Mouse (Mus musculus): ENCODE measurements at regions not wholly inside any gene's neighbourhood (a gene's known extent, or its start where the extent isn't known, plus 50 kb on each side); places are given as distances from the start of the nearest gene placed in this dataset.

DNA sequence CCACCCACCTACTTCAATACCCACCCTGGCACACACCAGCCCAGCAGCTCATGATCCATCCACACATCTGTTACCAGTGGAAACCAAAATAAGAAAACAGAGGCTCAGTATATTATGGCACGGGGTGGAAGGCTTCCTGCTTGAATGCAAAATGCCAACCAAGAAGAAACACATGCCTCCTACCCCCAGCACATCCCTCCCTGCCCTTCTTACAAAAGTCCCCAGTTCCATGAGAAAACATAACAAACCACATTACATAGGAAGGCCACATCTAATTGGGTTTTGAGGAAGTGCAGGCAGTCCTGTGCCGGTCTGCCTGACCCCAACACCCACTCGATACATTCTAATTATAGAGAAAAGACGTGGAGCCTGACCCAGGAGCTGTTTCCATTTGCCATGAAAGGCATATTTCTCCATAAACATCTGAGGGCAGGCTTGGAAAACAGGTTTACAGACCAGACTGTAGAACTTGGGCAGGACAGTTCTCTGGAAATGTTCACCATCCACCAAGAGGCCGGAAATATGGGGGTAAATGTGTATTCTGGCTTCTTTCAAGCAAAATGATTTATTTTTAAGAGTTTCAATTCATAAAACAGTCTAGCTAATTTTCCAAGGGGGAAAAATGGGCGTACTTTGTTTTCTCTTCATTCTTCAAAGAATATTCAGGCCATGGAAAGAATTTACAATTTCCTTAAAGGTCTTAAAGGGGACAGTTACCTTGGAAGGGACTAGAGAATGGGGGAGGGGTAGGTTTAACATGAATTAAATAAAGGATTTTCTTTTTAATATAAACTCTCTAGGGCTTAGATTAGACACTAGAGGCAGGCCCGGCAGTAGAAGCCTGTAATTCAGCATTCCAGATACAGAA lies 104.8 kb upstream of the Armc2 start:
- no peaks in the 10 kb centered on the region for H3K79me2 ChIP-seq (ENCODE audit: control insufficient read depth, insufficient read depth)
- no peak overlapping the region for H3ac ChIP-seq (ENCODE audit: control insufficient read depth, insufficient read length)
- H3K4me3 ChIP-seq, result no peak overlapping the region
- H3K4me2 ChIP-seq (ENCODE audit: low read depth), result no peak overlapping the region
- peaks cover 8% of the 10 kb centered on the region for H3K27me3 ChIP-seq (ENCODE audit: control insufficient read depth, insufficient read depth, insufficient read length)
- TF ChIP-seq MYOD1 (IDR thresholded peaks at IDR 0.05; ENCODE audit: control insufficient read depth in 1 of 3, insufficient read length in 2 of 3, low read depth in 2 of 3), result no peak
- no peak for TF ChIP-seq POLR2AphosphoS2 (IDR thresholded peaks at IDR 0.05; ENCODE audit: insufficient read length, low read depth)
- no peaks in the 10 kb centered on the region for H3K36me3 ChIP-seq (ENCODE audit: control insufficient read depth, insufficient read depth)

DNA sequence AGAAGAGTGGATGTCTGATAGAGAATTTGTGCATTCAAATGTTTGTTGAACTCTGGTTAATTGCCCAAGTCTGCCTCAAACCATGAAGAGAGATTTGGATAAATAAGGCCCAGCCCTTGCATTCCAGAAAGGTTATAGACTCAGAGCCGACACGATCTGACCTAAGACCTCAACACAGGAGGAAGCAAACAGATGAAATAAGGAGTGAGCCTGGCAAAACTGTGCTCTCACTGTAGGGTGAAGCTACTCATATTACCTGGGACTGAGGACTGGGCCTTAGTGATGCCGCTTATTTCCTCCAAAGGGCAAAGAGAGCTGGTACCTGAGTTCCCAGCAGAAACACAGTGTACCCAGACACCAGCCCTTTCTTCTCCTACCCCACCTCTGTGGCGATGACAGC lies 103.7 kb upstream of the Armc2 start:
- peaks cover 8% of the 10 kb centered on the region for H3K27me3 ChIP-seq (ENCODE audit: control insufficient read depth, insufficient read depth, insufficient read length)
- H3ac ChIP-seq (ENCODE audit: control insufficient read depth, insufficient read length), result no peak overlapping the region
- no peaks in the 10 kb centered on the region for H3K79me2 ChIP-seq (ENCODE audit: control insufficient read depth, insufficient read depth)
- TF ChIP-seq REST (IDR thresholded peaks at IDR 0.05; ENCODE audit: insufficient read depth, insufficient read length) (no peak), MYOD1 (IDR thresholded peaks at IDR 0.05; ENCODE audit: control insufficient read depth in 1 of 3, insufficient read length in 2 of 3, low read depth in 2 of 3) (no peak), MYOG (IDR thresholded peaks at IDR 0.05; ENCODE audit: control insufficient read depth in 1 of 3, insufficient read depth in 1 of 3, insufficient read length in 2 of 3, low read depth in 2 of 3) (no peak), TCF12 (IDR thresholded peaks at IDR 0.05; ENCODE audit: insufficient read depth, poor library complexity, severe bottlenecking) (no peak), SRF (IDR thresholded peaks at IDR 0.05; ENCODE audit: control insufficient read depth, insufficient read length, low read depth) (no peak), E2F4 (IDR thresholded peaks at IDR 0.05; ENCODE audit: insufficient read depth) (no peak), POLR2AphosphoS2 (IDR thresholded peaks at IDR 0.05; ENCODE audit: insufficient read length, low read depth) (no peak), TCF3 (IDR thresholded peaks at IDR 0.05; ENCODE audit: insufficient read length, low read depth) (no peak), MAX (IDR thresholded peaks at IDR 0.05; ENCODE audit: low read depth) (no peak), USF1 (IDR thresholded peaks at IDR 0.05; ENCODE audit: low read depth) (no peak), CEBPB (IDR thresholded peaks at IDR 0.05; ENCODE audit: insufficient read depth, poor library complexity, severe bottlenecking) (no peak), POLR2A (IDR thresholded peaks at IDR 0.05; ENCODE audit: insufficient read length, low read depth) (no peak)
- H3K4me3 ChIP-seq, result no peak overlapping the region
- H3K4me2 ChIP-seq (ENCODE audit: low read depth), result no peak overlapping the region
- H3K36me3 ChIP-seq (ENCODE audit: control insufficient read depth, insufficient read depth), result no peaks in the 10 kb centered on the region

DNA sequence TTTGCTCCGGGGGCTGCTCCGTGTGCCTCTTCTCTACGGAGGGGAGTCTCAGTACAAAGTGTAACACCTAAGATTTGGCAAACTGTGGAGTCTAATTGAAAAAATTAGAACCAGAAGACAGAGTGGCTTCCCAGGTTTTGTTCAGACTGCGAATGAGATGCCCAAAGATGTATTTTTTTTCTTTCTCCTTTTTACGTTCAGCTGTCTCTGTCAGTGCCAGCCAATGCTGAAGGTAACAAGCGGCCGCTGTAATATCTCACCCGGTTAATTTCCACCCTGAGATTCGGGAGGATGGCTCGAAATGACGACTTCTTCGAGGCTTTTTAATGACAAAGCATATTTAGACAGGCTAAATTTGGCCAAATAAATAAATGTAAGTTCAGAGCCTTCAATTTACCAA lies 101.1 kb upstream of the Armc2 start:
- H3K4me2 ChIP-seq (ENCODE audit: low read depth), result no peak overlapping the region
- no peaks in the 10 kb centered on the region for H3K36me3 ChIP-seq (ENCODE audit: control insufficient read depth, insufficient read depth)
- TF ChIP-seq CEBPB (IDR thresholded peaks at IDR 0.05; ENCODE audit: insufficient read depth, poor library complexity, severe bottlenecking), result no peak
- no peak for TF ChIP-seq REST (IDR thresholded peaks at IDR 0.05; ENCODE audit: insufficient read depth, insufficient read length)
- TF ChIP-seq POLR2A (IDR thresholded peaks at IDR 0.05; ENCODE audit: insufficient read length, low read depth), result no peak
- H3K27me3 ChIP-seq (ENCODE audit: control insufficient read depth, insufficient read depth, insufficient read length), result peaks cover 8% of the 10 kb centered on the region
- no peak overlapping the region for H3K4me3 ChIP-seq
- no peak overlapping the region for H3ac ChIP-seq (ENCODE audit: control insufficient read depth, insufficient read length)
- H3K79me2 ChIP-seq (ENCODE audit: control insufficient read depth, insufficient read depth), result no peaks in the 10 kb centered on the region

DNA sequence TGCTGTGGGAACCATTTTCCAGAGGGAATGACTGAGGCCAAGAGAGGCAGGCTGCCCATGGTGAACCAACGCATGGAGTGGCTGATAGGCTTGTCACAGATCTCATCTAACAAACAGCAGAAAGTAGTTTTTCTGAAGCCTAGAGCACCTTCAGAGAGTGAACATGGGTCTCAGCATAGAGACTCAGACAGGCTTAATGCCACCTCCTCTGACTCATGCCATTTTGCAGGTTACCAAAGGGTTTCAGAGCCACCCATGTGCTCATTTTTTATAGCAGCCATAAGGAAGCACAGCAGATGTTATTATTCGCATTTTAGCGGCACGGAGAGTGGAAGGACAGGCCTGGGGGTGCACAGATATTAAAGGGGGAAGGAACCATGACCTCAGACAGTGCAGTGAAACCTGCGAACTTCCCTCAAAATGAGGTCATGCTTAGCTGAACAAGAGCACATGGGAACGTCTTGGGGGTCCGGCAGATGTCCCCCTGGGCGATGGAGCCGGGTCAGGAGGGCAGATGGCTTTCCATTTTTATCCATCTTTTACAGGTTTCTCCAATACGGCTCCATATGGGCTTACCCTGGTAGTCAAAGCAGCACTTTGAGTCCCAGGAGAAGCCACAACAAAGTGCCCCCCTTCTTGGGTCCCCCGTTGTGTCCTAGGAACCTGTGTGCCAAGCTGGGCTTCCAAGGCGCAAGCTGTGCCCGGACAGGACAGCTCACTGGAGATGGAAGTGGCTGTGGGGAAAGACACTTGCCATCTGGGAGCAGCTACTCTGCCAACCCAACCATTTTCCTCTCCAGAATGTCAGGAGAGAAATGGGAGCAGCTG lies 100.3 kb upstream of the Armc2 start:
- no peaks in the 10 kb centered on the region for H3K79me2 ChIP-seq (ENCODE audit: control insufficient read depth, insufficient read depth)

More for the DNA sequence above, 100.3 kb upstream of the Armc2 start:
- H3K36me3 ChIP-seq (ENCODE audit: control insufficient read depth, insufficient read depth), result no peaks in the 10 kb centered on the region
- no peak overlapping the region for H3ac ChIP-seq (ENCODE audit: control insufficient read depth, insufficient read length)
- H3K27me3 ChIP-seq (ENCODE audit: control insufficient read depth, insufficient read depth, insufficient read length), result peaks cover 8% of the 10 kb centered on the region
- TF ChIP-seq TCF3 (IDR thresholded peaks at IDR 0.05; ENCODE audit: insufficient read length, low read depth) (no peak), CEBPB (IDR thresholded peaks at IDR 0.05; ENCODE audit: insufficient read depth, poor library complexity, severe bottlenecking) (no peak), SRF (IDR thresholded peaks at IDR 0.05; ENCODE audit: control insufficient read depth, insufficient read length, low read depth) (no peak), TCF12 (IDR thresholded peaks at IDR 0.05; ENCODE audit: insufficient read depth, poor library complexity, severe bottlenecking) (no peak), USF1 (IDR thresholded peaks at IDR 0.05; ENCODE audit: low read depth) (no peak), MYOD1 (IDR thresholded peaks at IDR 0.05; ENCODE audit: control insufficient read depth in 1 of 3, insufficient read length in 2 of 3, low read depth in 2 of 3) (no peak), MYOG (IDR thresholded peaks at IDR 0.05; ENCODE audit: control insufficient read depth in 1 of 3, insufficient read depth in 1 of 3, insufficient read length in 2 of 3, low read depth in 2 of 3) (no peak), POLR2A (IDR thresholded peaks at IDR 0.05; ENCODE audit: insufficient read length, low read depth) (no peak), POLR2AphosphoS2 (IDR thresholded peaks at IDR 0.05; ENCODE audit: insufficient read length, low read depth) (no peak), E2F4 (IDR thresholded peaks at IDR 0.05; ENCODE audit: insufficient read depth) (no peak), MAX (IDR thresholded peaks at IDR 0.05; ENCODE audit: low read depth) (no peak), REST (IDR thresholded peaks at IDR 0.05; ENCODE audit: insufficient read depth, insufficient read length) (no peak)
- no peak overlapping the region for H3K4me3 ChIP-seq
- no peak overlapping the region for H3K4me2 ChIP-seq (ENCODE audit: low read depth)
